Mouse (Mus musculus): Measurements from ENCODE around the gene Itga7. TPM values are rescaled to one million over a fixed set of nuclear protein-coding genes. Genes with fewer than 3 reads are reported as not detected.

Itga7 gene
- polyA plus RNA-seq, 1 experiment from 2014 or later: 8.5 TPM

GRCm38 (mm10) chr10:128933976-128934721, 531 bp downstream of the Itga7 start:
- no peaks in the 10 kb centered on the region for H3K4me1 ChIP-seq (replicated peaks; ENCODE audit: control insufficient read depth, insufficient read depth)
- no peaks in the 10 kb centered on the region for H3K36me3 ChIP-seq (ENCODE audit: control insufficient read depth, insufficient read depth, low read length)
- H3K9ac ChIP-seq (ENCODE audit: low read length): peak overlapping the region; percentile 58
- H3K27ac ChIP-seq (replicated peaks): no peak overlapping the region
- 6% methylated on average over 21 of the region's 21 CpGs for WGBS
- TF ChIP-seq EP300 (optimal IDR thresholded peaks at IDR 0.05) (no peak), CTCF (IDR thresholded peaks at IDR 0.05; ENCODE audit: low read depth) (no peak)
- H3K4me2 ChIP-seq (replicated peaks; ENCODE audit: low read depth): peak overlapping the region; percentile 79
- H3K27me3 ChIP-seq (ENCODE audit: control insufficient read depth, insufficient read depth, low read length): no peaks in the 10 kb centered on the region
- no peak for DNase-seq (ENCODE audit: low spot score)
- H3K9me3 ChIP-seq (ENCODE audit: control insufficient read depth, low read length): no peaks in the 10 kb centered on the region
- H3K4me3 ChIP-seq (ENCODE audit: low read depth, low read length): peak overlapping the region; percentile 47
- no peak for ATAC-seq (ENCODE audit: low FRiP score, low TSS enrichment)

GRCm38 (mm10) chr10:128934997-128935787, 1.6 kb downstream of the Itga7 start:
- no peaks in the 10 kb centered on the region for H3K36me3 ChIP-seq (ENCODE audit: control insufficient read depth, insufficient read depth, low read length)
- H3K4me3 ChIP-seq (ENCODE audit: low read depth, low read length): peak overlapping the region; percentile 47; the same call in 1 of the 2 replicates
- DNase-seq (ENCODE audit: low spot score) (no peak), ATAC-seq (ENCODE audit: low FRiP score, low TSS enrichment) (no peak)
- peak overlapping the region; percentile 79; the same call in 1 of the 2 replicates for H3K4me2 ChIP-seq (replicated peaks; ENCODE audit: low read depth)
- no peak overlapping the region for H3K27ac ChIP-seq (replicated peaks)
- 65% methylated on average over 7 of the region's 7 CpGs for WGBS
- TF ChIP-seq CTCF (IDR thresholded peaks at IDR 0.05; ENCODE audit: low read depth) (peak; percentile 23; the same call in 1 of the 2 replicates), EP300 (optimal IDR thresholded peaks at IDR 0.05) (no peak)
- no peak overlapping the region for H3K9ac ChIP-seq (ENCODE audit: low read length)
- H3K4me1 ChIP-seq (replicated peaks; ENCODE audit: control insufficient read depth, insufficient read depth): no peaks in the 10 kb centered on the region
- no peaks in the 10 kb centered on the region for H3K27me3 ChIP-seq (ENCODE audit: control insufficient read depth, insufficient read depth, low read length)
- H3K9me3 ChIP-seq (ENCODE audit: control insufficient read depth, low read length): no peaks in the 10 kb centered on the region

GRCm38 (mm10) chr10:128935826-128936440, 2.3 kb downstream of the Itga7 start:
- no peaks in the 10 kb centered on the region for H3K9me3 ChIP-seq (ENCODE audit: control insufficient read depth, low read length)
- H3K9ac ChIP-seq (ENCODE audit: low read length): no peak overlapping the region
- no peaks in the 10 kb centered on the region for H3K4me1 ChIP-seq (replicated peaks; ENCODE audit: control insufficient read depth, insufficient read depth)
- no peak for ATAC-seq (ENCODE audit: low FRiP score, low TSS enrichment)
- no peak for DNase-seq (ENCODE audit: low spot score)
- no peak overlapping the region for H3K4me3 ChIP-seq (ENCODE audit: low read depth, low read length)
- 70% methylated on average over 8 of the region's 8 CpGs for WGBS
- no peak overlapping the region for H3K27ac ChIP-seq (replicated peaks)
- H3K36me3 ChIP-seq (ENCODE audit: control insufficient read depth, insufficient read depth, low read length): no peaks in the 10 kb centered on the region
- H3K4me2 ChIP-seq (replicated peaks; ENCODE audit: low read depth): no peak overlapping the region; the same call in 1 of the 2 replicates
- TF ChIP-seq EP300 (optimal IDR thresholded peaks at IDR 0.05) (no peak), CTCF (IDR thresholded peaks at IDR 0.05; ENCODE audit: low read depth) (no peak)
- no peaks in the 10 kb centered on the region for H3K27me3 ChIP-seq (ENCODE audit: control insufficient read depth, insufficient read depth, low read length)

GRCm38 (mm10) chr10:128937756-128938390, 4.3 kb downstream of the Itga7 start:
- Histone ChIP-seq H3K9ac (ENCODE audit: low read length) (no peak overlapping the region), H3K27me3 (ENCODE audit: control insufficient read depth, insufficient read depth, low read length) (no peaks in the 10 kb centered on the region), H3K9me3 (ENCODE audit: control insufficient read depth, low read length) (no peaks in the 10 kb centered on the region), H3K36me3 (ENCODE audit: control insufficient read depth, insufficient read depth, low read length) (no peaks in the 10 kb centered on the region), H3K27ac (replicated peaks) (no peak overlapping the region), H3K4me2 (replicated peaks; ENCODE audit: low read depth) (no peak overlapping the region), H3K4me1 (replicated peaks; ENCODE audit: control insufficient read depth, insufficient read depth) (no peaks in the 10 kb centered on the region), H3K4me3 (ENCODE audit: low read depth, low read length) (no peak overlapping the region)
- TF ChIP-seq CTCF (IDR thresholded peaks at IDR 0.05; ENCODE audit: low read depth): no peak
- TF ChIP-seq EP300 (optimal IDR thresholded peaks at IDR 0.05): no peak
- DNase-seq (ENCODE audit: low spot score) (no peak), ATAC-seq (ENCODE audit: low FRiP score, low TSS enrichment) (no peak)
- 69% methylated on average over 12 of the region's 12 CpGs for WGBS

GRCm38 (mm10) chr10:128938457-128938856, 4.8 kb downstream of the Itga7 start:
- ATAC-seq (ENCODE audit: low FRiP score, low TSS enrichment) (peak; percentile 68), DNase-seq (ENCODE audit: low spot score) (peak; percentile 75)
- Histone ChIP-seq H3K4me1 (replicated peaks; ENCODE audit: control insufficient read depth, insufficient read depth) (no peaks in the 10 kb centered on the region), H3K9ac (ENCODE audit: low read length) (no peak overlapping the region), H3K9me3 (ENCODE audit: control insufficient read depth, low read length) (no peaks in the 10 kb centered on the region), H3K27me3 (ENCODE audit: control insufficient read depth, insufficient read depth, low read length) (no peaks in the 10 kb centered on the region), H3K27ac (replicated peaks) (no peak overlapping the region), H3K4me3 (ENCODE audit: low read depth, low read length) (no peak overlapping the region), H3K4me2 (replicated peaks; ENCODE audit: low read depth) (no peak overlapping the region), H3K36me3 (ENCODE audit: control insufficient read depth, insufficient read depth, low read length) (no peaks in the 10 kb centered on the region)
- TF ChIP-seq EP300 (optimal IDR thresholded peaks at IDR 0.05): no peak
- TF ChIP-seq CTCF (IDR thresholded peaks at IDR 0.05; ENCODE audit: low read depth): no peak
- 58% methylated on average over 9 of the region's 9 CpGs for WGBS
